Mouse (Mus musculus) heart, embryonic 16.5 days (tissue): ENCODE data around the gene Celf2. TPM values are rescaled to one million over a fixed set of nuclear protein-coding genes. Genes with fewer than 3 reads are reported as not detected.

Experiments used
- ATAC-seq: fragments of 200-750 bp; cut with Nextera tagmentation; replicated peaks from 2 replicates; pipeline ENCODE4 v1.8.0; 2017; ENCODE audit warnings: moderate number of reproducible peaks; ENCODE audit not compliant: insufficient read depth, low FRiP score; ENCODE audit errors: extremely low read depth
- H3K27ac ChIP-seq: fragments of 300-500 bp; sonication (generic); 2 replicates; pipeline ENCODE4 v1.5.1; 2014; ENCODE audit warnings: mild to moderate bottlenecking, low read length, control low read depth, moderate library complexity
- H3K27me3 ChIP-seq: fragments of 300-500 bp; sonication (generic); 2 replicates; pipeline ENCODE4 v1.6.1; 2014; ENCODE audit warnings: low read length, mixed read lengths; ENCODE audit not compliant: control insufficient read depth, insufficient read depth
- H3K36me3 ChIP-seq: fragments of 300-500 bp; sonication (generic); 2 replicates; pipeline ENCODE4 v1.6.1; 2014; ENCODE audit not compliant: control insufficient read depth, insufficient read depth
- H3K4me1 ChIP-seq: fragments of 300-500 bp; sonication (generic); 2 replicates; pipeline ENCODE4 v1.6.1; 2014; ENCODE audit warnings: low read length, mixed read lengths; ENCODE audit not compliant: control insufficient read depth, insufficient read depth
- H3K4me2 ChIP-seq: fragments of 300-500 bp; sonication (generic); 2 replicates; pipeline ENCODE4 v1.6.1; 2014; ENCODE audit warnings: low read depth, mild to moderate bottlenecking, control low read depth, low read length
- H3K4me3 ChIP-seq: fragments of 300-500 bp; sonication (generic); 2 replicates; pipeline ENCODE4 v1.5.1; 2014; ENCODE audit warnings: mild to moderate bottlenecking, control low read depth, low read length
- H3K9ac ChIP-seq: fragments of 300-500 bp; sonication (generic); 2 replicates; pipeline ENCODE4 v1.6.1; 2014; ENCODE audit warnings: low read length, control low read depth
- H3K9me3 ChIP-seq: fragments of 300-500 bp; sonication (generic); replicated peaks from 2 replicates; pipeline ENCODE4 v1.6.1; 2016; ENCODE audit warnings: low read length; ENCODE audit not compliant: control insufficient read depth
- WGBS: fragments of 180-500 bp; shearing (Covaris S2); extraction: QIAGEN DNeasy Blood & Tissue Kit; methylation state at CpG from one replicate; pipeline ENCODE4 v1.1.7; 2014; 5-methylcytosine and 5-hydroxymethylcytosine counted together
- polyA plus RNA-seq: library from polyadenylated mRNA; unstranded; fragments of >200 nt; fragmentation: Nextera tagmentation; extraction: Ambion mirVana; gene quantifications from 2 replicates; pipeline ENCODE4 v1.2.1, GENCODE M21; 2015

The Celf2 gene
- polyA plus RNA-seq, 1 experiment from 2014 or later: 70.2 TPM

- Histone ChIP-seq H3K4me1 (no peaks in the 10 kb centered on the region), H3K36me3 (no peaks in the 10 kb centered on the region), H3K9ac (no peak overlapping the region), H3K4me3 (no peak overlapping the region), H3K9me3 (no peaks in the 10 kb centered on the region), H3K27ac (no peak overlapping the region), H3K27me3 (no peaks in the 10 kb centered on the region), H3K4me2 (no peak overlapping the region)
- ATAC-seq: no peak
- WGBS: 63% methylated on average over 1 of the region's 1 CpGs
Observed at GRCm38 (mm10) chr2:7426481-7426880, 82.9 kb downstream of the Celf2 start.

DNA sequence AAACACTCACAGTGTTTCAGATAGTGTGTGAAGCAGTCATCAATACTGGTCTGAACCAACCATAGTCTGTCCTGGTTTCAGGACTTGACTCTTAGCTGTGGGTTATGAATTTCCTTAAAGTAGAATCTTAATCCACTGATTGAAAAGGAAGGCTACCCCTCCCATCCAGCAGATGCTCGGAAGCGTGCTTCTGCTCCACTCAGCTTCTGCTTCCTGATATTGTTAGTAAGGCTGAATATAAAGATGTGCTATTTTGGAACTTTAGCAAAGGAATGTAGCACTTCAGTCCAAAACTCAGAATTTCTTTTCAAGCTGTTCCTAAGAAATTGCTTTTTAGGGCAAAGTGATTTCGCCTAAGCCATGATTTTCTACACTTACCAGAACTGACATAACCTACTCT is 108.8 kb downstream of the Celf2 start:
- ATAC-seq: no peak
- H3K27ac ChIP-seq: no peak overlapping the region
- no peak overlapping the region for H3K4me2 ChIP-seq
- no peaks in the 10 kb centered on the region for H3K4me1 ChIP-seq
- no peaks in the 10 kb centered on the region for H3K9me3 ChIP-seq
- no peak overlapping the region for H3K4me3 ChIP-seq
- WGBS: 65% methylated on average over 3 of the region's 3 CpGs
- H3K9ac ChIP-seq: no peak overlapping the region
- no peaks in the 10 kb centered on the region for H3K36me3 ChIP-seq
- no peaks in the 10 kb centered on the region for H3K27me3 ChIP-seq

DNA sequence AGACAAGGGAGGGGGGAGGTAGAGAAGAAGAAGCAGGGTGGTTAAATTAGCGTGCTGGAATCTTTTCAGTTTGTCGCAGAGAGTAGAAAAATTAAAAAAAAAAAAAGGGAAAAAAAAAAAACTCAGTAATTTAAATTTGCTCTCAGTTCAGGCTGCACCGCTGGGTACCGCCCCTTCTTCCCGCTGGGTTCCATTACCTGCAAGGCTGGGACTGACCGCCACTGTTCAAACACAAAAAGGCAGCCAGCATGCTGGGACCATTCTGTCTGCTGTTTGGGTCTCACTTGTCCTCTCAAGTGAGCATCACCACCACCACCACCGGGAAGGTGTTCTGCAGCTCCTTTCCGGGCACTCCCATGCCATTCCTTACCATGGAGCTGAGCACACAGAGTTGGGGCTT is 113.4 kb downstream of the Celf2 start:
- 49% methylated on average over 8 of the region's 8 CpGs for WGBS
- Histone ChIP-seq H3K9me3 (no peaks in the 10 kb centered on the region), H3K4me2 (peak overlapping the region; percentile 37; the same call in 1 of the 2 replicates), H3K9ac (no peak overlapping the region), H3K27me3 (no peaks in the 10 kb centered on the region), H3K27ac (no peak overlapping the region), H3K36me3 (no peaks in the 10 kb centered on the region), H3K4me3 (peak overlapping the region; percentile 17; the same call in 1 of the 2 replicates), H3K4me1 (no peaks in the 10 kb centered on the region)
- ATAC-seq: no peak

DNA sequence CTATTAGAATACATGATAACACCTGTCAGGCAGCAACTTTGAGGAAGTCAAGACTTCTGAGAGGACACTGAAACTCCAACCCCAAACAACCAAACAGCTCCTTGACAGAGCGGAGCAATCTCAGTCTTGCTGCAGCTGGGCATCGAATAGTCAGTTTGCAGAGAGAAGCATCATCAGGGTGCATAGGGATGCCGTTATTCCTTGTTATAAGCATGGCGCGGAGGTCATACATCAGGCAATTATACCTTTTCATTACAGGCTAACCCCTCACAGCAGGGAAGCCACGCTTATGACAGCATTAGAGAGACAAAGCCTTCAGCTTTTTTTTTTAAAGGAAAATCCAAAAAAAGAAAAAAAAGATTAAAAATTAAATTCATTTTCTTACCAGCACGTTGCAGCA is 113.9 kb downstream of the Celf2 start:
- Histone ChIP-seq H3K27me3 (no peaks in the 10 kb centered on the region), H3K9ac (no peak overlapping the region), H3K27ac (no peak overlapping the region), H3K4me1 (no peaks in the 10 kb centered on the region), H3K4me2 (peak overlapping the region; percentile 37; the same call in 1 of the 2 replicates), H3K9me3 (no peaks in the 10 kb centered on the region), H3K4me3 (peak overlapping the region; percentile 17; the same call in 1 of the 2 replicates), H3K36me3 (no peaks in the 10 kb centered on the region)
- 65% methylated on average over 7 of the region's 7 CpGs for WGBS
- no peak for ATAC-seq

DNA sequence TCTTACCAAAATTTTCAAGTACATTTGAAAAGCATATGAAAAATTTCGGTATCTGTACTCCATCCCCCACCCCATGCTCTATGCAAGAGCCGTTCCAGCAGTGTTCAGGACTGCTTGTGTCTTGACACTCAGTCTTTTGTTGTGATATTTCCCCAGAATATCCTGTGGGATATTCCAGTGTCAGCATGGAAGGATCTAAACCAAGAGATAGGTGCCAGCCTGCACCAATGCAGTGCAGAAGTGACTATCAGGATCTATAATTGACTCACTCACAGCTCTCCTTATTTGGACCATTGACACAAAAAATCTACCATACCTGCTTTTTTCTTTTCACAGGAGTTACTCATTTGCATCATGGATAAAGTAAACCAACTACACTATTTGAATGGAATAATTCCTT is 116.9 kb downstream of the Celf2 start:
- Histone ChIP-seq H3K9me3 (no peaks in the 10 kb centered on the region), H3K36me3 (no peaks in the 10 kb centered on the region), H3K4me2 (no peak overlapping the region), H3K4me3 (no peak overlapping the region), H3K27ac (no peak overlapping the region), H3K4me1 (no peaks in the 10 kb centered on the region), H3K9ac (no peak overlapping the region), H3K27me3 (no peaks in the 10 kb centered on the region)
- 82% methylated on average over 2 of the region's 2 CpGs for WGBS
- no peak for ATAC-seq

DNA sequence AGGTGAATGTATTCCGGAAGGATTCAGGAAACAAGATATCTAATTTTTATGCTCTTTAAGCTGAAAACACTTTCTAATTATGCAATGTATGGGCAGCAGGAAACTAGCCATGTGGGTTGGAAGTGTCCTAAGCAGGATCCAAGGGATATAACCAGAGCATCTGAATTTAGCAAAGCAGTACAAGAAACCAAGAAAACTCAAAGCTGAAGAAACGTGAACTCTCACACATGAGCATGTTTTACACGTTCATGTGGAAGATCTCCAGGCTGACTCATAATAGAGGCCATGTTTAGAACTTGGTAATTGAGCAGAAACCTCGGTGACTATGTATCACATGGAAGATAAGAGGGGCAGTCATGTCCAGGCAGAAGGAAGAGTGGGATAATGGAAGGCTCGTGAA is 120.1 kb downstream of the Celf2 start:
- Histone ChIP-seq H3K4me3 (no peak overlapping the region), H3K9ac (no peak overlapping the region), H3K36me3 (no peaks in the 10 kb centered on the region), H3K27ac (no peak overlapping the region), H3K4me2 (no peak overlapping the region), H3K4me1 (no peaks in the 10 kb centered on the region), H3K27me3 (no peaks in the 10 kb centered on the region), H3K9me3 (no peaks in the 10 kb centered on the region)
- ATAC-seq: no peak
- WGBS: 61% methylated on average over 5 of the region's 5 CpGs

- no peaks in the 10 kb centered on the region for H3K36me3 ChIP-seq
- no peak overlapping the region for H3K9ac ChIP-seq
- H3K4me3 ChIP-seq: no peak overlapping the region
- H3K27me3 ChIP-seq: no peaks in the 10 kb centered on the region
- peak overlapping the region; percentile 42; the same call in 1 of the 2 replicates for H3K27ac ChIP-seq
- H3K9me3 ChIP-seq: no peaks in the 10 kb centered on the region
- no peak overlapping the region for H3K4me2 ChIP-seq
- whole genome bisulfite sequencing: 8% methylated on average over 1 of the region's 1 CpGs
- no peak for ATAC-seq
- H3K4me1 ChIP-seq: peaks cover 11% of the 10 kb centered on the region
Observed at GRCm38 (mm10) chr2:7378736-7379135, 130.6 kb downstream of the Celf2 start.

DNA sequence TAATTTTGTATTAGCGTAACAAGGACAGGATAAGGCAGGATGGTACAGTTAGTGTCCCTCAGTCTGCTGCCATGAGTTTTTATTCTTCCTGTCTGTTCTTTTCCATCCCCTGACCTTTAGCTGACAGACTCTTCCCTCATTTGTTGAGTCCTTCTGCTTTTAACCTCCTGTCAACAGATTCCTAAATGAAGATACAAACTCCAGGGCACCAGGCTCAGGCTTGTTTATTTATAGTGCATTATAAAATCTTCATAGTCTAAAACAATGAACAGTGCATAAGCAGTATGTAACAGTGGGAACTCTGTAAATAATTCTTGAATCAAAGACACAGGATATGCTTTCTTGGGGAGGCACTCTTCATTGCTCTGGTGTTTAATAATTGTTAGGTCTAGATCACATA is 131.5 kb downstream of the Celf2 start:
- Histone ChIP-seq H3K9ac (no peak overlapping the region), H3K9me3 (no peaks in the 10 kb centered on the region), H3K4me2 (no peak overlapping the region), H3K27me3 (no peaks in the 10 kb centered on the region), H3K27ac (peak overlapping the region; percentile 84), H3K4me1 (peaks cover 11% of the 10 kb centered on the region), H3K4me3 (no peak overlapping the region), H3K36me3 (no peaks in the 10 kb centered on the region)
- peak; percentile 81 for ATAC-seq
- WGBS: 59% methylated on average over 1 of the region's 1 CpGs

- 82% methylated on average over 4 of the region's 4 CpGs for WGBS
- Histone ChIP-seq H3K36me3 (no peaks in the 10 kb centered on the region), H3K9ac (no peak overlapping the region), H3K9me3 (no peaks in the 10 kb centered on the region), H3K4me1 (no peaks in the 10 kb centered on the region), H3K27me3 (no peaks in the 10 kb centered on the region), H3K27ac (no peak overlapping the region), H3K4me2 (no peak overlapping the region), H3K4me3 (no peak overlapping the region)
- ATAC-seq: no peak
Observed at GRCm38 (mm10) chr2:7367738-7368137, 141.6 kb downstream of the Celf2 start.

DNA sequence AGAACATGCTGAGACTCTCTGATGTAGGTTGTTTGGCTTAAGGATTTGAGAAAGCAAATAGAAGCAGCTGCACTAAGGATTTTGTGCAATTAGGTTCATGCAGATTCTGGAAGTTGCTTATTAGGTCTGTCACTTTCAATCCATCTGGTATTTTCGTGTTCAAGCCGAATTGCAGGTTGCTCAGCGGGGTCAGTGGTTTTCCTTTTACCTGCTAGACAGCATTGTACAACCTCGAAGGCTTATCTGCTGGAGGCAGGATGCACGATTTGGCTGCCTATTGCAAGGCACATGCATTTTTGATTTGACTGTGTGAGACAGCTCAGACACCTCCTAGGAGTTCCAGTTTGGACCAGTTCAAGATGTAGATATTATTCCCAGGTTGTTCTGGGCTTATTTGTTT is 149.8 kb downstream of the Celf2 start:
- no peak overlapping the region for H3K4me2 ChIP-seq
- H3K4me1 ChIP-seq: no peaks in the 10 kb centered on the region
- no peaks in the 10 kb centered on the region for H3K36me3 ChIP-seq
- 72% methylated on average over 5 of the region's 5 CpGs for WGBS
- no peak overlapping the region for H3K9ac ChIP-seq
- H3K27me3 ChIP-seq: no peaks in the 10 kb centered on the region
- no peaks in the 10 kb centered on the region for H3K9me3 ChIP-seq
- no peak for ATAC-seq
- no peak overlapping the region for H3K27ac ChIP-seq
- H3K4me3 ChIP-seq: no peak overlapping the region
